Comparison of ENCODE assay signal across 9 mouse cellular contexts in genomic region chr11:51703379-51703998, GRCm38 (mm10). TPM values are rescaled to one million over a fixed set of nuclear protein-coding genes. Genes with fewer than 3 reads are reported as not detected.
A peak's percentile ranks its signal among the peaks of the same experiment; 100 is the strongest.
DNase-seq lines count a peak whose midpoint lies in the region; TF ChIP-seq lines count a peak whose summit lies in the region.
"Had no signal": no experiment of that assay in that cellular context is flagged by ENCODE, and none has a peak within 500 bp of the region (broad histone marks: within the 10 kb centered on the region; RNA-seq: fewer than 3 reads in every experiment).

No protein-coding gene starts in this region.

- peaks cover 84% of the 10 kb centered on the region for H3K36me3 ChIP-seq in small intestine, adult 2 months (ENCODE audit: control insufficient read depth, insufficient read depth, low read length)

- no peaks in the 10 kb centered on the region for H3K4me1 ChIP-seq in small intestine, adult 2 months (ENCODE audit: control insufficient read depth, insufficient read depth, insufficient read length, low read length)
- H3K4me1 ChIP-seq: hindbrain, embryonic 15.5 days had no signal

- no peak for TF ChIP-seq POLR2A in small intestine, adult 2 months (IDR thresholded peaks at IDR 0.05; ENCODE audit: low read depth, low read length)

- WGBS in small intestine, adult 2 months, result 79% methylated on average over 10 of the region's 10 CpGs

- H3K4me3 ChIP-seq in small intestine, adult 2 months (ENCODE audit: low read depth, low read length), result no peak overlapping the region
- H3K4me3 ChIP-seq: hindbrain, embryonic 15.5 days had no signal

- H3K27me3 ChIP-seq in small intestine, adult 2 months (ENCODE audit: control insufficient read depth, insufficient read depth, low read length), result no peaks in the 10 kb centered on the region
- H3K27me3 ChIP-seq: hindbrain, embryonic 15.5 days had no signal

- peak; percentile 40; the same call in 1 of the 2 replicates for TF ChIP-seq CTCF in small intestine, adult 2 months (IDR thresholded peaks at IDR 0.05; ENCODE audit: extremely low read depth, insufficient read length, insufficient replicate concordance, low read depth, low read length)

- H3K27ac ChIP-seq in small intestine, adult 2 months (ENCODE audit: insufficient read depth, low read depth, low read length), result no peak overlapping the region
- H3K27ac ChIP-seq: hindbrain, embryonic 15.5 days had no signal

- peak; percentile 15 for DNase-seq in gastrocnemius, postnatal 14 days
- no peak for DNase-seq in gastrocnemius, postnatal 25 days
- DNase-seq in spleen, adult 12 weeks (ENCODE audit: low spot score), result peak; percentile 12
- DNase-seq in spleen, postnatal 36 days (ENCODE audit: low spot score in 2 of 2), result no peak
- peak; percentile 34 for DNase-seq in kidney, postnatal 10 days
- DNase-seq in yolk sac, embryonic 10.5 days (ENCODE audit: low spot score), result no peak
- DNase-seq in adrenal gland, postnatal 4 days (ENCODE audit: low spot score in 2 of 2), result no peak

- intact Hi-C loops in gastrocnemius, postnatal 14 days (cut with DNase I; ENCODE audit: low total_unique reads), result no loop called here

RNA-seq across cellular contexts. Expression of gene 0610009B22Rik, which starts 14.8 kb away (rescaled TPM):
- 10 to 100 TPM; 28.9 to 29.6 TPM for total RNA-seq in gastrocnemius, postnatal 14 days (2021)
- 10 to 100 TPM; 30.6 to 31.5 TPM for total RNA-seq in gastrocnemius, postnatal 25 days (2021)
- polyA plus RNA-seq in small intestine, adult 2 months (2012; rRNA removed), result 1.4 and 3.0 TPM in 2 replicates
- 10 to 100 TPM; 44.8 to 45.4 TPM for total RNA-seq in adrenal gland, postnatal 4 days (2021)

RNA-seq across cellular contexts. Expression of gene D930048N14Rik, which starts 52.7 kb away (rescaled TPM):
- total RNA-seq in gastrocnemius, postnatal 14 days (2021), result under 1 TPM; 0.33 to 0.60 TPM
- under 1 TPM; 0.20 to 0.32 TPM for total RNA-seq in gastrocnemius, postnatal 25 days (2021)
- polyA plus RNA-seq in small intestine, adult 2 months (2012; rRNA removed), result 2.4 and 3.1 TPM in 2 replicates
- total RNA-seq in adrenal gland, postnatal 4 days (2021), result 1 to 10 TPM; 3.5 to 4.1 TPM

RNA-seq across cellular contexts. Expression of gene N4bp3, which starts 52.8 kb away (rescaled TPM):
- 10 to 100 TPM in 1 of 2 experiments, 1 to 10 TPM in 1; 8.7 to 12.2 TPM for total RNA-seq in gastrocnemius, postnatal 14 days (2021)
- 1 to 10 TPM; 2.9 to 3.8 TPM for total RNA-seq in gastrocnemius, postnatal 25 days (2021)
- polyA plus RNA-seq in small intestine, adult 2 months (2012; rRNA removed), result 2.5 and 5.0 TPM in 2 replicates
- 10 to 100 TPM; 19.8 to 26.5 TPM for total RNA-seq in adrenal gland, postnatal 4 days (2021)

RNA-seq across cellular contexts. Expression of gene Sec24a, which starts 59.9 kb away (rescaled TPM):
- total RNA-seq in gastrocnemius, postnatal 14 days (2021), result 10 to 100 TPM; 22.9 to 35.1 TPM
- 10 to 100 TPM; 33.2 to 33.3 TPM for total RNA-seq in gastrocnemius, postnatal 25 days (2021)
- 36.6 and 56.9 TPM in 2 replicates for polyA plus RNA-seq in small intestine, adult 2 months (2012; rRNA removed)
- total RNA-seq in adrenal gland, postnatal 4 days (2021), result 10 to 100 TPM; 31.8 to 33.1 TPM

RNA-seq across cellular contexts. Expression of gene Sar1b, which starts 60.0 kb away (rescaled TPM):
- 100 to 1,000 TPM; 212 to 254 TPM for total RNA-seq in gastrocnemius, postnatal 14 days (2021)
- 100 to 1,000 TPM; 372 to 421 TPM for total RNA-seq in gastrocnemius, postnatal 25 days (2021)
- polyA plus RNA-seq in small intestine, adult 2 months (2012; rRNA removed), result 11.4 and 19.9 TPM in 2 replicates
- 10 to 100 TPM; 68.7 to 79.2 TPM for total RNA-seq in adrenal gland, postnatal 4 days (2021)

Comparison
In these comparisons a context has a peak if more than half of its experiments do, and no peak if none do; other contexts are left out.
1. DNase-seq: peak in gastrocnemius, postnatal 14 days (single experiment), spleen, adult 12 weeks (single experiment) and kidney, postnatal 10 days (single experiment); none in gastrocnemius, postnatal 25 days (single experiment), spleen, postnatal 36 days (0 of 2), yolk sac, embryonic 10.5 days (single experiment) and adrenal gland, postnatal 4 days (0 of 2).